Mouse (Mus musculus): ENCODE results near the gene Arhgap45.

DNA sequence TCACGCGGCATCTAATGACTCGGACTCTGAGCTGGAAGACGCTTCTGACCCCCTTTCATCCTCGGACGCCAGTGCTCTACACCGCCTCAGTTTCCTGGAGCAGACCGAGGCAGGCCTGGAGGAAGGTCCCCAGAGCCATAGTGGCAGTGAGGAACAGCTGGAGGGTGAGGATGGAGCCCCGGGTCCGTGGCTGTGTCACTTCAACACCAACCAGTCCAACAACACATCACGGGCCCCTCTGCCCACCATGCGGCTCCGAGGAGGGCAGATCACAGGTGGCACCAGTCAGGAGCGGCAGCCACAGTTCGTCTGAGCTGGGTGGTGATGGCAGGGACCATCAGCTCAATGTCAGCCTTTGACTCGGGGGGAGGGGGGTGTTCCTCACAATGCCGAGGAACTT is 14.3 kb downstream of the Arhgap45 start:
- TF ChIP-seq TCF12 (IDR thresholded peaks at IDR 0.05; ENCODE audit: insufficient read depth, poor library complexity, severe bottlenecking) (no peak), POLR2A (IDR thresholded peaks at IDR 0.05; ENCODE audit: insufficient read length, low read depth) (no peak), MYOD1 (IDR thresholded peaks at IDR 0.05; ENCODE audit: control insufficient read depth in 1 of 3, insufficient read length in 2 of 3, low read depth in 2 of 3) (no peak), USF1 (IDR thresholded peaks at IDR 0.05; ENCODE audit: low read depth) (no peak), POLR2AphosphoS2 (IDR thresholded peaks at IDR 0.05; ENCODE audit: insufficient read length, low read depth) (no peak), SRF (IDR thresholded peaks at IDR 0.05; ENCODE audit: control insufficient read depth, insufficient read length, low read depth) (no peak), MAX (IDR thresholded peaks at IDR 0.05; ENCODE audit: low read depth) (no peak), MYOG (IDR thresholded peaks at IDR 0.05; ENCODE audit: control insufficient read depth in 1 of 3, insufficient read depth in 1 of 3, insufficient read length in 2 of 3, low read depth in 2 of 3) (no peak), CEBPB (IDR thresholded peaks at IDR 0.05; ENCODE audit: insufficient read depth, poor library complexity, severe bottlenecking) (no peak), E2F4 (IDR thresholded peaks at IDR 0.05; ENCODE audit: insufficient read depth) (no peak), REST (IDR thresholded peaks at IDR 0.05; ENCODE audit: insufficient read depth, insufficient read length) (no peak)

All from myocyte (in vitro differentiated cells).